Mouse (Mus musculus): Measurements from ENCODE around the gene Gfer. TPM values are rescaled to one million over a fixed set of nuclear protein-coding genes. Genes with fewer than 3 reads are reported as not detected.

The Gfer gene
- total RNA-seq, 2 experiments from 2014 or later = 18.5 to 19.8 TPM

GRCm38 (mm10) chr17:24650070-24650616 lies 45.8 kb downstream of the Gfer start, which contains the start of gene Slc9a3r2:
Slc9a3r2 (minus strand) TSS chr17:24650327.
- DNase-seq (ENCODE audit: low spot score in 2 of 2) = no peak

GRCm38 (mm10) chr17:24649581-24650069 lies 46.3 kb downstream of the Gfer start:
- DNase-seq (ENCODE audit: low spot score in 2 of 2) = no peak

- no peak for DNase-seq (ENCODE audit: low spot score in 2 of 2)
These were observed 47.1 kb downstream of the Gfer start for GRCm38 (mm10) chr17:24648731-24649377.

- no peak for DNase-seq (ENCODE audit: low spot score in 2 of 2)
These were observed 48.5 kb downstream of the Gfer start for GRCm38 (mm10) chr17:24647493-24647892.

GRCm38 (mm10) chr17:24646381-24646780 lies 49.6 kb downstream of the Gfer start:
- no peak for DNase-seq (ENCODE audit: low spot score in 2 of 2)

GRCm38 (mm10) chr17:24645916-24646315 lies 50.0 kb downstream of the Gfer start:
- no peak for DNase-seq (ENCODE audit: low spot score in 2 of 2)

- DNase-seq (ENCODE audit: low spot score in 2 of 2) = no peak
These were observed 50.9 kb downstream of the Gfer start for GRCm38 (mm10) chr17:24644875-24645721.

GRCm38 (mm10) chr17:24644030-24644715 lies 51.8 kb downstream of the Gfer start:
- DNase-seq (ENCODE audit: low spot score in 2 of 2) = no peak

Other genes with a start within 250 kb of the Gfer start
- 10 to 100 TPM; 27.8 to 32.3 TPM for gene E4f1, start 225.8 kb downstream of the Gfer start, total RNA-seq (2021)
- 10 to 100 TPM; 71.8 to 73.5 TPM for gene Pgp, start 225.8 kb downstream of the Gfer start, total RNA-seq (2021)
- 1 to 10 TPM; 1.0 to 2.1 TPM for gene Bricd5, start 222.3 kb downstream of the Gfer start, total RNA-seq (2021)
- gene Mlst8, start 217.1 kb downstream of the Gfer start, total RNA-seq (2021) = 10 to 100 TPM; 30.7 to 32.1 TPM
- 100 to 1,000 TPM; 155 to 161 TPM for gene Caskin1, start 207.6 kb downstream of the Gfer start, total RNA-seq (2021)
- 10 to 100 TPM; 93.6 to 96.0 TPM for gene Traf7, start 168.2 kb downstream of the Gfer start, total RNA-seq (2021)
- 10 to 100 TPM; 60.1 to 69.3 TPM for gene Rab26, start 161.9 kb downstream of the Gfer start, total RNA-seq (2021)
- gene Pkd1, start 146.3 kb downstream of the Gfer start, total RNA-seq (2021) = 10 to 100 TPM; 71.1 to 85.9 TPM
- 100 to 1,000 TPM; 160 to 162 TPM for gene Tsc2, start 63.5 kb downstream of the Gfer start, total RNA-seq (2021)
- 1 to 10 TPM; 3.9 to 5.3 TPM for gene Nthl1, start 63.5 kb downstream of the Gfer start, total RNA-seq (2021)
- gene Slc9a3r2, start 45.8 kb downstream of the Gfer start, total RNA-seq (2021) = 10 to 100 TPM; 47.9 to 52.4 TPM
- 1 to 10 TPM; 3.7 to 3.9 TPM for gene Npw, start 37.7 kb downstream of the Gfer start, total RNA-seq (2021)
- 10 to 100 TPM; 36.5 to 40.7 TPM for gene Zfp598, start 26.5 kb downstream of the Gfer start, total RNA-seq (2021)
- gene Syngr3, start 6.2 kb downstream of the Gfer start, total RNA-seq (2021) = 100 to 1,000 TPM; 197 to 204 TPM
- gene Noxo1, start 78 bp upstream of the Gfer start, total RNA-seq (2021) = 1 to 10 TPM; 2.7 to 4.4 TPM
- 10 to 100 TPM; 28.5 to 29.1 TPM for gene Tbl3, start 11.5 kb upstream of the Gfer start, total RNA-seq (2021)
- gene Rnf151, start 21.9 kb upstream of the Gfer start, total RNA-seq (2021) = not detected
- 100 to 1,000 TPM; 494 to 506 TPM for gene Rps2, start 22.0 kb upstream of the Gfer start, total RNA-seq (2021)
- gene Ndufb10, start 28.3 kb upstream of the Gfer start, total RNA-seq (2021) = 100 to 1,000 TPM; 186 to 200 TPM
- 1 to 10 TPM in 1 of 2 experiments, under 1 TPM in 1; 0.79 to 1.0 TPM for gene Rpl3l, start 31.7 kb upstream of the Gfer start, total RNA-seq (2021)
- 10 to 100 TPM; 44.4 to 51.2 TPM for gene Msrb1, start 40.5 kb upstream of the Gfer start, total RNA-seq (2021)
- not detected for gene Hs3st6, start 56.8 kb upstream of the Gfer start, total RNA-seq (2021)
- gene Meiob, start 108.1 kb upstream of the Gfer start, total RNA-seq (2021) = not detected
- 100 to 1,000 TPM; 107 to 112 TPM for gene Hagh, start 144.0 kb upstream of the Gfer start, total RNA-seq (2021)
- gene Fahd1, start 154.2 kb upstream of the Gfer start, total RNA-seq (2021) = 10 to 100 TPM; 18.1 to 18.2 TPM
- gene Igfals, start 169.8 kb upstream of the Gfer start, total RNA-seq (2021) = not detected
- 10 to 100 TPM; 37.7 to 43.4 TPM for gene Nubp2, start 190.2 kb upstream of the Gfer start, total RNA-seq (2021)
- 10 to 100 TPM; 40.9 to 41.2 TPM for gene Spsb3, start 190.5 kb upstream of the Gfer start, total RNA-seq (2021)
- gene Eme2, start 198.9 kb upstream of the Gfer start, total RNA-seq (2021) = 10 to 100 TPM; 66.9 to 83.2 TPM
- gene Mrps34, start 199.0 kb upstream of the Gfer start, total RNA-seq (2021) = 10 to 100 TPM; 73.0 to 76.3 TPM
- gene Nme3, start 200.3 kb upstream of the Gfer start, total RNA-seq (2021) = 10 to 100 TPM; 48.6 to 53.8 TPM
- gene Mapk8ip3, start 240.8 kb upstream of the Gfer start, total RNA-seq (2021) = 100 to 1,000 TPM; 312 to 326 TPM

All from layer of hippocampus, postnatal 14 days (tissue).